Mouse (Mus musculus): ENCODE data around the gene Sstr3. TPM values are rescaled to one million over a fixed set of nuclear protein-coding genes. Genes with fewer than 3 reads are reported as not detected.
A peak's percentile ranks its signal among the peaks of the same experiment; 100 is the strongest.

The Sstr3 gene
- polyA plus RNA-seq, 1 experiment from 2014 or later = 0.56 TPM

- Histone ChIP-seq H3K9ac (no peak overlapping the region), H3K27ac (no peak overlapping the region), H3K4me3 (no peak overlapping the region), H3K4me1 (no peaks in the 10 kb centered on the region), H3K9me3 (no peaks in the 10 kb centered on the region), H3K36me3 (replicated peaks) (no peaks in the 10 kb centered on the region), H3K27me3 (replicated peaks) (no peaks in the 10 kb centered on the region), H3K4me2 (no peak overlapping the region)
- ATAC-seq (replicated peaks) = no peak
- WGBS = 83% methylated on average over 6 of the region's 6 CpGs
Observed at GRCm38 (mm10) chr15:78521892-78522291, 22.6 kb downstream of the Sstr3 start.

DNA sequence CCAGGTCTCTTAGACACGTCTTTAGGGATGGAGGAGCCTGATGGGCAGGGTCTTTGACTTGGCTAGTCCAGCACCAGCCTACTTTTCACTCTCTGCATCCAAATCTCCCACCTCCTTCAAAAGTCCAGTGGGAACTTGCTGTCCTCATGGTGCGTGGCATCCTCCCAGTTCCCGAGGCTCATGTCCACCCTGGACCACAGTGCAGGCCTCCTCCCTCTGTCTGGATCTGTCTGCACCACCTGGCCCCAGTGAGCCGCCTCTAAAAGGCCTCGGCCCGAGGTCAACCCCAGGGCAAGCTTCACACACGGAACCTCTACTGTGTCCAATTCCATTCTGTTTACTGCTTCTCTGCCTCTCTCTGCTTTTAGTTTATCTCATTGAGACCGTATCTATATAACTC lies 23.2 kb downstream of the Sstr3 start:
- Histone ChIP-seq H3K4me2 (no peak overlapping the region), H3K9ac (no peak overlapping the region), H3K36me3 (replicated peaks) (no peaks in the 10 kb centered on the region), H3K4me3 (no peak overlapping the region), H3K9me3 (no peaks in the 10 kb centered on the region), H3K27me3 (replicated peaks) (no peaks in the 10 kb centered on the region), H3K4me1 (no peaks in the 10 kb centered on the region), H3K27ac (no peak overlapping the region)
- WGBS = 78% methylated on average over 8 of the region's 8 CpGs
- ATAC-seq (replicated peaks) = no peak

DNA sequence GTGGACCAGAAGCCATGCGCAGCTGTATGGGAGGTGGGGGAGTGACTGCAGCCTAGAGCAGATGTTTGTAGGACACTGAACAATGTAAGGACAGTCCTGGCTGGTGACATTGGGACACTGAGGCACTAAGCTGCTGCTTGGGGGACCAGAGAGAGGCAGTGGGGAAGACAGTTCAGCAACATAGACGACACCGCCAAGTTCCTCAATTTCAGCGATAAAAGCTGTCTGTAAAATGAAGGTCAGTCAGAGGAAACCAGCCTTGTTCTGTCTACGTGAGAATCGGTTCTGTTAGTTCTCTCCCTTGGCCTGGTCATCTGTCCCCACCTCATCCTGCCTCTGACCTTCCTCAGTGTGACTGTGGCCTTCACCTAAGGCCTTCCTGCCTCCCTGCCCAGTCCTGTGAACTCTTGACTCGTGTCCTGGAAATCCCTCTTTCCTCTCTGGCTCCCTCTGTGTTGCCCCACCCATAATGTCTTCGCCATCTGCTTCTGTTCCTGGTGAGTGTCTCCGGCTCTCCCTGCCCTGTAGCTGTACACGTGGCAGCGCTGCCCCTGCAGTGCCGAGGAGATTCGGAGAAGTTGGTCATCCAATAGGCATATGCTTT lies 24.3 kb downstream of the Sstr3 start:
- no peaks in the 10 kb centered on the region for H3K4me1 ChIP-seq
- no peaks in the 10 kb centered on the region for H3K27me3 ChIP-seq (replicated peaks)
- H3K9me3 ChIP-seq = no peaks in the 10 kb centered on the region
- no peaks in the 10 kb centered on the region for H3K36me3 ChIP-seq (replicated peaks)
- ATAC-seq (replicated peaks) = no peak
- H3K4me3 ChIP-seq = no peak overlapping the region
- 76% methylated on average over 13 of the region's 13 CpGs for WGBS
- no peak overlapping the region for H3K4me2 ChIP-seq
- H3K27ac ChIP-seq = no peak overlapping the region
- no peak overlapping the region for H3K9ac ChIP-seq

GRCm38 (mm10) chr15:78518221-78518620 lies 26.3 kb downstream of the Sstr3 start:
- Histone ChIP-seq H3K9me3 (no peaks in the 10 kb centered on the region), H3K4me3 (no peak overlapping the region), H3K27ac (no peak overlapping the region), H3K4me1 (no peaks in the 10 kb centered on the region), H3K27me3 (replicated peaks) (no peaks in the 10 kb centered on the region), H3K4me2 (no peak overlapping the region), H3K36me3 (replicated peaks) (no peaks in the 10 kb centered on the region), H3K9ac (no peak overlapping the region)
- ATAC-seq (replicated peaks) = no peak
- 74% methylated on average over 7 of the region's 7 CpGs for WGBS

DNA sequence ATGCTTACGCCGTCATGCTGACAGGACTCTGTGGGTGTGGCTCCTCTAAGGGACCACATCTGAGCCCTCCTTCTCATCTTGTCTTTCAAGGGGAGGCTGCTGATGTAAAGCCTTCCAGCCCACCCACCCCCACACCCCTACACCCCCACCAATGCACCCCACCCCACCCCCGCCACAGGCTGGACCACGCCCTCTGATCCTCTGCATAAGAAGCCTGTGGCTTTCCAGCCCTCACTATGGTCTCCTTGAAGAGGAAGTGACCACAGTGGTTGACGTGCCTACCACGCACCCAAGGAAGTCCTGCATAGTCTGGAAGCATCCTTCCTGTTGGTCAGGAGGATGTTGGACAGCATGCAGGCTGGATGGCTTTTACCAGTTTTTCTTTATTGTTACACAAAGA lies 28.7 kb downstream of the Sstr3 start:
- no peak overlapping the region for H3K4me2 ChIP-seq
- ATAC-seq (replicated peaks) = no peak
- no peaks in the 10 kb centered on the region for H3K9me3 ChIP-seq
- H3K4me3 ChIP-seq = no peak overlapping the region
- H3K27me3 ChIP-seq (replicated peaks) = no peaks in the 10 kb centered on the region
- no peaks in the 10 kb centered on the region for H3K36me3 ChIP-seq (replicated peaks)
- WGBS = 87% methylated on average over 6 of the region's 6 CpGs
- no peaks in the 10 kb centered on the region for H3K4me1 ChIP-seq
- no peak overlapping the region for H3K27ac ChIP-seq
- no peak overlapping the region for H3K9ac ChIP-seq

DNA sequence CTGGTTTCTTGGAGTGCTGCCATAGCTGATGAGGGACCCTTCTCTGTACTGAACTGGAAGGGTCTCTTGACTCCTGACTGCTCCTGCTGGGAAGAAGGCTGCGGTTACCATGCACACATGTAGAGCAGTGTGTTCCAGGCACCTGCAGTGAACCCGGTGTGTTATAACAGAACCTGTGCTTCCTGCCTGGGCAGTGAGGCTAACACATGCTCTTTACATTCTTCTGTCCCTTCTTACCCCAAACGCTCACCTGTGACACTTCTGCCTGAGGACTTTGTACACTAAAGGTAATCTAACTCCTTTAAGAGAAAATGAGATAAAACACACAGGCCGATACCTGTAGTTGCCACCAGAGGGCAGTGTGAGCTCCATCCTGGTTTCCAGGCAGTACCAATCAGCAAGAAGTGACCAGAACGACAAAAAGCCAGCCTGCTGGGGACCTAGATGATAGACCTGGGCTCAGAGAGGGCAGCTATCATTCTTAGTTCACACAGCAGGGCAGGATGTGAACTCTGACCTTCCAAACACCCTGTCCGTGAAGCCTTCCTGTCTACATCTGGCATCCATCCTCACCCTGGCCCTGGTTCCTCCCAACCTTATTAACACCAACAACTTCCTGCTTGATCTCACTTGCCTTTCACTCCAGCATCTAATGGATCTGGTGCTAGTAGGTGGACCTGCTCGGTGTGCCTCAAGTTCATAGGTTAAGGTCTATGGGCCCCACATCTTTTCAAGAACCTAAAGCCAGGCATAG lies 29.9 kb downstream of the Sstr3 start:
- whole genome bisulfite sequencing = 34% methylated on average over 7 of the region's 7 CpGs
- H3K27me3 ChIP-seq (replicated peaks) = no peaks in the 10 kb centered on the region
- no peak overlapping the region for H3K4me2 ChIP-seq
- H3K4me3 ChIP-seq = no peak overlapping the region
- no peak overlapping the region for H3K9ac ChIP-seq
- H3K27ac ChIP-seq = no peak overlapping the region
- H3K4me1 ChIP-seq = peaks cover 6% of the 10 kb centered on the region
- no peaks in the 10 kb centered on the region for H3K9me3 ChIP-seq
- no peaks in the 10 kb centered on the region for H3K36me3 ChIP-seq (replicated peaks)
- ATAC-seq (replicated peaks) = no peak

GRCm38 (mm10) chr15:78513019-78513418 lies 31.5 kb downstream of the Sstr3 start:
- Histone ChIP-seq H3K9ac (no peak overlapping the region), H3K27ac (no peak overlapping the region), H3K4me2 (no peak overlapping the region), H3K4me3 (no peak overlapping the region), H3K36me3 (replicated peaks) (no peaks in the 10 kb centered on the region), H3K27me3 (replicated peaks) (no peaks in the 10 kb centered on the region), H3K4me1 (peaks cover 6% of the 10 kb centered on the region), H3K9me3 (no peaks in the 10 kb centered on the region)
- 91% methylated on average over 14 of the region's 14 CpGs for WGBS
- ATAC-seq (replicated peaks) = no peak

DNA sequence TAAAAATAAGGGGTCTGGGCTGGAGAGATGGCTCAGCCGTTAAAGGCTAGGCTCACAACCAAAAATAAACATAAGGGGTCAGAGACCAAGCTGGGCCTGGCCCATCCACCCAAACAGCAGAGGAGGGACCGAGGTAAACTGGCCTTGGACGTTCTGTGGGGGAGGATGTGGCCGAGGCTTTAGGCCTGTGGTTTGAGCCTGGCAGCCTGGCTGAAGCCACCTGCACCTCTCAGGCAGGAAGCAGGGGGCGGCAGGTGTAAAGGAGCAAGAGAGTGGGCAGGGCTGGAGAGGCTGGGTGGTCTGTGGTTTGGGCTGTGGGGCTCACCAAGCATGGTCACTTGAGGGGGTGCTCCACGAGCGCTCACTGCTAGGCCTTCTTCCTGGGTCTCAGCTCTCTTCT lies 32.5 kb downstream of the Sstr3 start:
- ATAC-seq (replicated peaks) = no peak
- Histone ChIP-seq H3K4me2 (no peak overlapping the region), H3K27ac (no peak overlapping the region), H3K4me3 (no peak overlapping the region), H3K27me3 (replicated peaks) (no peaks in the 10 kb centered on the region), H3K36me3 (replicated peaks) (no peaks in the 10 kb centered on the region), H3K9ac (no peak overlapping the region), H3K4me1 (peaks cover 6% of the 10 kb centered on the region), H3K9me3 (no peaks in the 10 kb centered on the region)
- 88% methylated on average over 7 of the region's 7 CpGs for WGBS

DNA sequence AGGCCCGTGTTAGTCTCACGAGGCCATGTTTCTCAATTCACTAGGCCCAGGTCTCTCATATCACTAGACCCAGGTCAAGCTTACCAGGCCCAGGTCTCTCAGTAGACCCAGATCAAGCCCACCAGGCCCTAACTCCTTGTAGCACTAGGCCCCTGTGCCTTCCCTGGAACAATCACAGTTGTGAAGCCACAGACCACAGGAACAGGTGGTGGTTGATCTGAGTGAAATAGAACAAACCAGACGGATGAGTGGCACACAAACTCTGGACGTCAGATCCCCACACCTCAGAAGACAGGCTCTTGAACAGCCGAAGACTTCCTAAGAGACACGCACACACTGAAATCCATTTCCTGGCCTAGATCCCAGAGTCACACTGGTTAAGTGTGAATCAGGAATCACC lies 33.7 kb downstream of the Sstr3 start:
- H3K36me3 ChIP-seq (replicated peaks) = no peaks in the 10 kb centered on the region
- peaks cover 6% of the 10 kb centered on the region for H3K4me1 ChIP-seq
- H3K27me3 ChIP-seq (replicated peaks) = no peaks in the 10 kb centered on the region
- WGBS = 95% methylated on average over 6 of the region's 6 CpGs
- no peak overlapping the region for H3K9ac ChIP-seq
- ATAC-seq (replicated peaks) = no peak
- no peak overlapping the region for H3K4me2 ChIP-seq
- H3K4me3 ChIP-seq = no peak overlapping the region
- H3K9me3 ChIP-seq = no peaks in the 10 kb centered on the region
- no peak overlapping the region for H3K27ac ChIP-seq

- no peak for ATAC-seq (replicated peaks)
- Histone ChIP-seq H3K36me3 (replicated peaks) (no peaks in the 10 kb centered on the region), H3K4me1 (peaks cover 6% of the 10 kb centered on the region), H3K4me3 (no peak overlapping the region), H3K4me2 (peak overlapping the region; percentile 4; the same call in 1 of the 2 replicates), H3K27me3 (replicated peaks) (no peaks in the 10 kb centered on the region), H3K9me3 (no peaks in the 10 kb centered on the region), H3K9ac (no peak overlapping the region), H3K27ac (no peak overlapping the region)
- WGBS = 54% methylated on average over 8 of the region's 8 CpGs
Observed at GRCm38 (mm10) chr15:78510121-78510576, 34.3 kb downstream of the Sstr3 start.

- no peak overlapping the region for H3K4me3 ChIP-seq
- H3K27ac ChIP-seq = no peak overlapping the region
- H3K9ac ChIP-seq = no peak overlapping the region
- H3K36me3 ChIP-seq (replicated peaks) = no peaks in the 10 kb centered on the region
- H3K4me1 ChIP-seq = peaks cover 6% of the 10 kb centered on the region
- peak overlapping the region; percentile 4; the same call in 1 of the 2 replicates for H3K4me2 ChIP-seq
- no peak for ATAC-seq (replicated peaks)
- 48% methylated on average over 12 of the region's 12 CpGs for WGBS
- H3K27me3 ChIP-seq (replicated peaks) = no peaks in the 10 kb centered on the region
- no peaks in the 10 kb centered on the region for H3K9me3 ChIP-seq
Observed at GRCm38 (mm10) chr15:78509297-78509899, 35.1 kb downstream of the Sstr3 start.

DNA sequence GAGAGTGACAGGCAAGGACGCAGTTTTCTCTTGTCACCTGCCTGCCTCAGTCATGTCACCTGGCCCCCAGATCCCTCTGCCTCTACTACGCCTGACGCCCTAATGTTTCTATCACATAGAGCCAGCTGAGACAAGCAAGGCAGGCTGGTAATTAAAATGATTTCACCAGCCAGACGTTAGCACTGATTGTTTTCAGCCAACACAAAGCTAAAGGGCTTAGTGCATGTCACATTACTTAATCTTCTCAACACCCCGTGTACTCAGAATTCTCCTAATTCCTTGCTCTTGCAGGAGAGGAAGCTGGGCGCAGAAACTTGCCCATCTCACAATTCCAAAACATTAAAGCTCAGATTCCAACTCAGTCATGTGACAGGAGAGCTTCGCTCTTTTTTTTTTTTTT lies 36.0 kb downstream of the Sstr3 start:
- Histone ChIP-seq H3K4me2 (no peak overlapping the region), H3K9ac (no peak overlapping the region), H3K36me3 (replicated peaks) (no peaks in the 10 kb centered on the region), H3K27me3 (replicated peaks) (no peaks in the 10 kb centered on the region), H3K4me3 (no peak overlapping the region), H3K27ac (no peak overlapping the region), H3K4me1 (peaks cover 6% of the 10 kb centered on the region), H3K9me3 (no peaks in the 10 kb centered on the region)
- ATAC-seq (replicated peaks) = no peak
- WGBS = 49% methylated on average over 7 of the region's 7 CpGs

DNA sequence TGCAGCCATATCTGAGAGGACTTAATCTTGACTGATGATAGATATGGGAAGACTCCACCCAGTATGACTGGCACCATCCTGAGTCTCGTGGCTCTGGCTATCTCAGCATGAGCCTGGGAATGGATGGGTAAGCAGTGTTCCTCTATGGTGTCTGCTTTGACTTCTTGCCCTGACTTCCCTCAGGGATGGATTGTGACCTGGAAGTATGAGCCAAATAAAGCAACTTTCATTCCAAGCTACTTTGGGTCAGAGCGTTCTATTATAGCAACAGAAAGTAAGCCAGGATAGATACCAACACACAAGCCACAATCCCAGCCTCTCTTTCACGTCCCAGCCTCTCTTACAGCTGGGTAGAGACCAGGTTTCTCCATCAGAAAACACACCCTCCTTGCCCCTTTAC lies 38.9 kb downstream of the Sstr3 start:
- Histone ChIP-seq H3K36me3 (replicated peaks) (no peaks in the 10 kb centered on the region), H3K9me3 (no peaks in the 10 kb centered on the region), H3K4me1 (peaks cover 6% of the 10 kb centered on the region), H3K27me3 (replicated peaks) (no peaks in the 10 kb centered on the region), H3K4me2 (no peak overlapping the region), H3K9ac (no peak overlapping the region), H3K27ac (no peak overlapping the region), H3K4me3 (no peak overlapping the region)
- ATAC-seq (replicated peaks) = no peak
- WGBS = 78% methylated on average over 3 of the region's 3 CpGs

Measured in midbrain, embryonic 15.5 days (tissue).